Mouse (Mus musculus) ovary, postnatal 10 days (tissue): ENCODE data around the gene Kcnj8.
"Not testable (repeated sequence)": the region's sequence is repeated elsewhere in the genome, so short reads cannot be mapped to it uniquely, and the experiment has no call there.

ENCODE experiments used
- DNase-seq: peaks from one replicate; pipeline ENCODE4 v3.0.0; 2022; ENCODE audit warnings: low spot score

The Kcnj8 gene

GRCm38 (mm10) chr6:142550871-142551270 lies 20.5 kb downstream of the Kcnj8 start:
- DNase-seq: no peak

DNA sequence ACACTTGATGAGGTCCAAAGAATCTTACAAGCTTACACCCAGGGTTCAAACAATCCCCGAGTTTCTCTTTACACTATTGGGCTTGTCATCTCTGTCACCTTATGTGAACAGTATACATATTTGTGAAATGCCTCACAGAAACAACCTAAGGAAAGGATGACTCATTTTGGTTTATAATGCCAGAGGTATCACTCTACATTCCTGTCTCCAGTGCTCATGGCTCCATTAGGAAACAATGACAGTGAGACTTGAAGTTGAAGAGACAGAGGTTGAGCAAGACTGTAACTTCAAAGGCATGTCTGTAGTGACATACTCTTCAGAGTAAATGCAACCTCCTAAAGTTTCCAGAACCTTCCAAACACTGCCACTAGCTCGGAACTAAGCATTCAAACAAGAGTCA lies 23.0 kb downstream of the Kcnj8 start:
- DNase-seq: no peak

GRCm38 (mm10) chr6:142545132-142545531 lies 26.3 kb downstream of the Kcnj8 start:
- no peak for DNase-seq

DNA sequence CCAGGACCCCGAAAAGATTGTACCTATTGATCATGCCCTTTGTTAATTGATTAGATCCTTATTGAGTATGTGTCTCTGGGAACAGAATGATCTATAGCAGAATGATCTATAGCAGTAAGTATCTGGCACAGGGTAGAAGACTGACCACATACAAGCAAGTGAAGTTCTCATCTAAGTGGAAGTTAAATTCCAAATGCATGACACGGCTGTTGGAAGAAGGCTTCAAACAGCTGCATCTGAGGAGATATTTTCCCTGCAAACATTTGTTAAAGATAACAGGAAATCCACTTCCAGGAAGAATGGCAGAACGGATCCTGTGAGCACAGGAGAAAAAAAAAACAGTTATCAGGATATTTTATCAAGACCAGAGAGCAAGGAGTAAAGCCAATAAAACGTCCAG lies 27.8 kb downstream of the Kcnj8 start:
- no peak for DNase-seq

- DNase-seq: no peak
Measured at GRCm38 (mm10) chr6:142542800-142543175, 28.6 kb downstream of the Kcnj8 start.

GRCm38 (mm10) chr6:142542082-142542799 lies 29.2 kb downstream of the Kcnj8 start:
- DNase-seq: no peak

DNA sequence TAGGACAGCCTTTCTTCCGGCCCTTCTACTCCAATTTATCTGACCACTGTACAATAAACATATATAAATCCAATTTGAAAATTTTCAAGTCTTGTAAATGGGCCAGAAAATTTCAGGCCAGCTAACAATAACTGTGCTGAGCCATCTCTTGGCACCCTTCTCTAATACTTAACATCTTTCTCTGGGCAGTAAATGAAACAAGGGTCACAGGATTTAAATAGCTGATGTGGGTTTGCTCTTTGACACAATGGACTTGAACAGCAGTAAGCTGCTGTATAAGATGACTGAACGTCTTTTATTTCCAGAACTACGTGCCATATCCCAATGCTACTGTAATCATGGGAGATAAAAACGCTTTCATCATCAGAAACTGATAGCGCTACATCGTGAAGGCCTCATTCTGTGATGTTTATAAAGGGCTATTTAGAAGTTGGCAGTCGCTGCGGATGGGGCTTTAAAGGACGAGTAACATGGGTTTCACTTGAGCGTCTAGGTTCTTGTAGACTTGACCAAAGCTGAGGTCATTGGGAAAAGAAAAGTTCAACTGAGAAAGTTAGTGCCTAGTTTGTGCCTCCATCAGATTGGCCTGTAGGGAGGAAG lies 30.8 kb downstream of the Kcnj8 start:
- no peak for DNase-seq

- no peak for DNase-seq
Measured at GRCm38 (mm10) chr6:142540131-142540530, 31.3 kb downstream of the Kcnj8 start.

GRCm38 (mm10) chr6:142538503-142538902 lies 32.9 kb downstream of the Kcnj8 start:
- DNase-seq: no peak

DNA sequence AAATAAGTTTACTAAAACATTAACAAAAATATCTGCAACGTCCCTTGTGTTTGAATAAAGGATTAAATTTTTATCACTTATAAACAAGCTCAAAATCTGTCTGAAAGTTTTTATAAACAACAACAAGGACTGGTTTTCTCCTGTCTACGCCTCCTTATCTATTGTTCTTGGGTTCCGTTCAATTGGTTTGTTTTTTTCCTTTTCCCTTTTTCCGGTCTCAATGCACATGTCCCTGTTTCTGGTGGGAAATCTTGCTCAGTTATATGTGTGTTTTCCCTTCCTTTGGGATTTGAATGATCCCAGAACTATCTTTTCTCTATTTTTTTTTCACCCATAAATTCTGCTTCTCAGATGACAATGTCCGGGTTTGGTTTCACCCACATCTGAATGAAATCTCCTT lies 38.0 kb downstream of the Kcnj8 start:
- DNase-seq: no peak

DNA sequence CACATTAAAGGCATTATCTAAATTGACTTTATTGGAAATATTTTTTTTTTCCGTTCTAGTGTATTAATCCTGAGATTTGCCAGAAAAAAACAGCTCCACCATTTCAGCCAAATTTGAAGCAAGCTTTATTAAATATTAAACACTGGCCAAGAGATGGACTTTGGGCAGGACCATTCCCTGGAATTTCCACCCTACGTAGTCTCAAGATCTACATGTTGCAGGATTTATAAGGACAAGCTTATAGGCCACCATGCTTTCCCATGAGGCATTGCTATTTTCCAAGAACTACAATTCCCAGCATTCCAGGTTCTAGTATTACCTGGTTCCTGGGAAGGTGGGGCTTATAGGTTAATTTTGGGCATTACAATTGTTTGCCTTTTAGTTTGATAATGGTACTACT lies 38.7 kb downstream of the Kcnj8 start:
- no peak for DNase-seq

DNA sequence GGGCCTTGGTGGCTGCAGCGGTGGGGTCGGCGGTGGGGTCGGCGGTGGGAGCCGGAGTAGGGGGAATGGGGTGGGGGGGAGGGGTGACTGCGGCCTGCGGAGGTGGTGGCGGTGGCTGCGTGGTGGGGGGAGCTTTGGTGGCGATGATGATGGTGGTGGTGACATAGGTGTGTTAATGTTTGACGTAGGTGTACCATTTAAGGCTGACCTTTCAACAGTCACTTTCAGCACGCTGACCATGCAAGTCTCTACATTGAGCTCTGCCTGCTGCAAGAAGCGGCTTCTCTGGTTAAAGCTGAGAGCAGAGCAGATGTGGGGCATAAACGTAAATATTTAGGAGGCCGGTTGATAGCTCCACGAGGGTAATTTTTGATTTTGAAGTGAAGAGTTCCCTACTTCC lies 39.3 kb downstream of the Kcnj8 start:
- no peak for DNase-seq

GRCm38 (mm10) chr6:142530378-142530777 lies 41.0 kb downstream of the Kcnj8 start:
- no peak for DNase-seq

- DNase-seq: no peak
Measured at GRCm38 (mm10) chr6:142529680-142530079, 41.7 kb downstream of the Kcnj8 start.

GRCm38 (mm10) chr6:142527931-142528562 lies 43.4 kb downstream of the Kcnj8 start:
- DNase-seq: no peak

- DNase-seq: no peak
Measured at GRCm38 (mm10) chr6:142524635-142525308, 46.6 kb downstream of the Kcnj8 start.

GRCm38 (mm10) chr6:142521591-142522110 lies 49.8 kb downstream of the Kcnj8 start:
- DNase-seq: no peak

- no peak for DNase-seq
Measured at GRCm38 (mm10) chr6:142519110-142519509, 52.3 kb downstream of the Kcnj8 start.

GRCm38 (mm10) chr6:142515379-142515778 lies 56.0 kb downstream of the Kcnj8 start:
- DNase-seq: not testable (repeated sequence)

- no peak for DNase-seq
Measured at GRCm38 (mm10) chr6:142514912-142515311, 56.5 kb downstream of the Kcnj8 start.
